Mouse (Mus musculus): ENCODE results near the gene H2-DMb2.
"Not testable (repeated sequence)": the region's sequence is repeated elsewhere in the genome, so short reads cannot be mapped to it uniquely, and the experiment has no call there.

Gene H2-DMb2

DNA sequence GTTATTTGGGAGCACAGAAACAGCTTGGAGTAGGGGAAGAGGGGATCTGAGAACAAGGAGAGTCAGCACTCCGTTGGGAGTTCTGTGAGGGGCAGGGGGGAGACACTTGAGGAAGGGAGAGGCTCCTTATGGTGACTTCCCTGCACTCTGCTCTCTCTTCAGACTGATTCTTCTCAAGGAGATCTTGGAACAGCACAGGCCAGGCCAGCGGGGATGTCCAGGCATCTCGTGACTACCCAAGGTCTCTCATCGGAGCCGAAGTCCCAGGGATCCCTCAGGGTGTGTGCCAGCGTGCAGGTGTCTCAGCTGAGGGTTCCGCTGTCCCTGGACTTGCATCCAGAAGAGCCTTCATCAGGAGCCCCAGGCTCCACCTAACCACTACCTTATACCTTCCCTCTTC, 4.5 kb upstream of the H2-DMb2 start:
- no peak for DNase-seq

GRCm38 (mm10) chr17:34139416-34139815, 3.7 kb upstream of the H2-DMb2 start:
- no peak for DNase-seq

DNA sequence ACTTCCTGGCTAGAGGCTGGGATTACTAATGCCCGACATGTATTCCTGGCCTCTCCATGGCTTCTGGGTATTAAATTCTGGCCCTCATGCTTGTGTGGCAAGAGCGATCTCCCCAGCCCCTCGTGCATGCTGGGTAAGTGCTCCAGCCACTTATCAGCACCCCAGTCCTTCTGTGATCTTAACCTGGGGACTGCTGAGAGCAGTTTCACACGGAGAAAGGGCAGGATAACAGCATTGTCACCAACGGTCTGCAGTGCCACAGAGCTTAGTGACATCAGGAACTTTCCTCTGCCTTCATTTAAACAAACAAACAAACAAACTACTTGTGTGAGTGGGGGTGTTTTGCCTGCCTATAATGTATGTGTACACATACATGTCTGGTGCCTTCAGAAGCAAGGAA, 2.9 kb upstream of the H2-DMb2 start:
- no peak for DNase-seq

DNA sequence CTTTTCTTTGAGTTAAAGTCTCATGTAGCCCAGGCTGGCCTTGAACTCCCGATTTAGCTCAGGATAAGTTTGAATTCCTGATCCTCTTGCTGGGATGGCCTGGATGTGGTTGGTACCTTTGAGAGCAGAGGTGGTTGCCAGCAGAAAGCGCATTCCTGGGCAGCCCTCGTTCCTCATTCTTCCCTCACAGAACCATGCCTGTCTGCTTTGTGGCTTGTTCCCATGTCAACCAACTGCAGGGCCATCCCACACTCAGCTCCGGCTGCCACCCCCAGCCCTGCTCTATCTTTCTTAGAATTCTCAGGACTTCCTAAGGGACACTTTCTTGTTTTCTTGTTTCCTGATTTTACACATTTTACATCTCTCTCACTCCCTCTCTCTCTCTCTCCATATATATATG, 1.7 kb upstream of the H2-DMb2 start:
- DNase-seq = peak; percentile 40

- no peak for DNase-seq
Observed at GRCm38 (mm10) chr17:34142456-34143010, 574 bp upstream of the H2-DMb2 start.

DNA sequence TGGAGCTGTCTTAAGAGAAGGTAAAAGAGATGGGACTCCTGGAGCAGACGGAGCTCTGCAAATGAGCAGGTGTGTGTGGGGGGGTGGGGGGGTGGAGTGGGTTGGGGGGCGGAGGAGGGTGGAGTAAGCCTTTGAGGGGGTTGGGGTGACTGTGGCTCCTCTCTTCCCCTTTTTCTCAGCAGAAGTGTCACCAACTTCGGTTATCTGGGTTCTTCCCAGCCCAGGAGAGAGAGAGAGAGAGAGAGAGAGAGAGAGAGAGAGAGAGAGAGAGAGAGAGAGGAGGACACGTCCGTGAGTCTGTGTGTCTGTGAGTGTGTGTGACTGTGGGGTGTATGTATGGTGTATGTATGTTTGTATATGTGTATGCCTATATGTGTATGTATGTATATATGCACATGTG, 354 bp downstream of the H2-DMb2 start:
- no peak for DNase-seq

- DNase-seq = not testable (repeated sequence)
Observed at GRCm38 (mm10) chr17:34144221-34144620, 1.1 kb downstream of the H2-DMb2 start.

DNA sequence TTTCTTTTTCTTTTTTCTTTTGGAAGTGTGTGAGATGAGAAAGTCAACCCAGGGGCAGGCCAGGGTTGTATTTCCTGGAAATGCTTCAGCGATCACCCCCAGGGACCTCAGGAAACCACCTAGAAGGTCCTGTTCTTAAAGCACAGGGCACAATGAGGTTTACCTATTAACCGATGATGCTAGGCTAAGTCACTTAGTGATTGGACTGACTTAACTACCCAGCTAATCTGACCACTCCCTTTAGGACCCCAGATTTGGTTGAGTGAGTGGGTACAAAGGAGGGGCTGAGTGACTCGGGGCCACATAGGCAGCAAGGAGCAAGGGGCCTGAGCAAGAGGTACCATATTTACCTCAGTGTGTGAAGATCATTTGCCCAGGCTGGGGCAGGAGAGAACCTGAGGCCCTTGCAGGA, 1.9 kb downstream of the H2-DMb2 start:
- no peak for DNase-seq

- DNase-seq = no peak
Observed at GRCm38 (mm10) chr17:34152923-34153322, 9.8 kb downstream of the H2-DMb2 start, which contains the start of gene H2-DMb1. H2-DMb1 (plus strand) TSS chr17:34153072.

DNA sequence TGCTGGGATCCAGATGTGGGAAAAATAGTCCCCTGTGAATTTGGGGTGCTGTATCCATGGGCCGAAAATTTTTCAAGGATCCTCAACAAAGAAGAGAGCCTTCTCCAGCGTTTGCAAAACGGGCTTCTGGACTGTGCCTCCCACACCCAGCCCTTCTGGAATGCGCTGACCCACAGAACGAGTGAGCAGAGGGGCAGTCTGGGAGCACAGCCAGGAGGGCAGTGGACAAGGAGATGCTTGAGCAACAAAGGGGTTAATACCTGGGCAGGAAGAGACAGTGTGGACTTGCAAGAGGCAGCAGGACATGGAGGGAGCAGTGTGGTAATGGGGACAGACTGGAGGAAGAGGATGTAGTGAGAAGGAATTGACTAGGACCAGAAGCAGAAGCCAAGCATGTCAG, 12.4 kb downstream of the H2-DMb2 start:
- no peak for DNase-seq

DNA sequence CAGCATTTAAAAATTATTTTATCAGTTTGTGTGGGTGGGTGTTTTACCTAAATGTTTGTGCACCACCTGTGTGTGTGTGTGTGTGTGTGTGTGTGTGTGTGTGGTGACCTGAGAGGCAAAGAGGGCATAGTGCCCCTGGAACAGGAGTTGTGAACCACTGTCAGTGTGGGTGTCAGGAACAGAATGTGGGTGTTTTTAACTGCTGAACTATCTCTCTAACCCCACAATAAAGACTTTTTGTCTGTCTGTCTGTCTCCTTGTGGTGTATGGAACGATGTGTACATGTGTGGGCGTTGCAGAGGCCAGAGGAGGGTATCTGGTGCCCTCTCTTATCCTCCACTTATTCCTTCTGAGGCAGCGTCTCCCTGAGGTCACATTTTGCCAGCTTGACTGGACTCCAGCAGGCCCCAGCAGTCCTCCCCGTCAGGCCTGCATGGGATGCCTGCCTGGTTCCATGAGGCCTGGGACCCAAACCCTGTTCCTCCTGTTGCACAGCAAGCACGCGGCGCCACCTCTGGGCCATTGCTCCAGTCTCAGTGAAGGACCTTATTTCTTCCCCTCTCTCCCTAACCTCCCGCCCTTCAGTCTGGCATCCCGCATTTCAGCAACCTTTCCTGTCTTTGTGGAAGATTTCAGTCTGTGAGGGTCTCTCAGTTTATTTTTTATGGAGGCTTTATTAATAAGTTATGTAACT, 21.2 kb downstream of the H2-DMb2 start:
- DNase-seq = no peak

- DNase-seq = no peak
Observed at GRCm38 (mm10) chr17:34165033-34165730, 22.1 kb downstream of the H2-DMb2 start.

DNA sequence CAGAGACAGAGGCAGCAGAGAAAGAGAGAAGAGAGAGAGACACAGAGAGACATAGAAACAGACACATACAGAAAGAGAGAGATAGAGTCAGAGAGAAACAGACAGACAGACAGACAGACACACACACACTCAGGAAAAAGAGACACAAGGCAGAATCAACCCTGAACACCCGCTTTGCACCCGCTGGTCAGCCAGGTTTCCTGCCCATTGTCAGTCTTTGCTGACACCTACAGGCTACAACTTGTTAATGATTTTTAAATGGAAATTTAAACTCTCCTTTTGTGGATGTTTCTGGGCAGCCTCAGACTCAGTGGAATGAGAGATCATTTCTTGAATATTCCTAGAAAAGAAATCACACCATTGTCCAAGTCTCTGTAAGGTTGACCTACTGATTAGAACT, 26.2 kb downstream of the H2-DMb2 start:
- no peak for DNase-seq

- DNase-seq = no peak
Observed at GRCm38 (mm10) chr17:34170487-34170876, 27.4 kb downstream of the H2-DMb2 start.

DNA sequence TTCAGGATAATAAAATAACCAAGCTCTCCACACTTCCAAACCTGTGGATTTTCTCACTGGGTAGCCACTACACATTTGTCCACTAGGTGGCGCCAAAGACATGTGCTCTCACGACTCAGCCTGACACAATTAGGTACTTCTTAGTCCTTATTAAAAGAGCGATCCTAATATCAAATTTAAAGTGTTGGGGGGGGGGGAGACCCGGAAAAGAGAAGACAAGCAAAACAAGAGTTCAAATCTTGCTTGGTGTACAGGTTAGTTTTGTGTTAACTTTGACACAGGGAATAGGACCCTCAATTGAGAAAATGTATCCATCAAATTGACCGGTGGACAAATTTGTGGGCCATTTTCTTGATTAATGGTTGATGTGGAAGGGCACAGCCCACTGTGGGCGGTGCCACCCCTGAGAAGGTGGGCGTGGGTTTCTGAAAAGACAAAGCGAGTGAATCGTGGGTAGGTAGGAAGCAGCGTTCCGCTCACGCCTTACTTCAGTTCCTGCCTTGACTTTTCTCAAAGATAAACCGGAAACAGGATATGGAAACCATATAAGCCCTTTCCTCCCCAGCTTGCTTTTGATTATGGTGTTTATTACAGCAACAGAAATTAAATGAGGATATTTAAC, 27.9 kb downstream of the H2-DMb2 start:
- DNase-seq = peak; percentile 52

GRCm38 (mm10) chr17:34172528-34172927, 29.4 kb downstream of the H2-DMb2 start:
- no peak for DNase-seq

DNA sequence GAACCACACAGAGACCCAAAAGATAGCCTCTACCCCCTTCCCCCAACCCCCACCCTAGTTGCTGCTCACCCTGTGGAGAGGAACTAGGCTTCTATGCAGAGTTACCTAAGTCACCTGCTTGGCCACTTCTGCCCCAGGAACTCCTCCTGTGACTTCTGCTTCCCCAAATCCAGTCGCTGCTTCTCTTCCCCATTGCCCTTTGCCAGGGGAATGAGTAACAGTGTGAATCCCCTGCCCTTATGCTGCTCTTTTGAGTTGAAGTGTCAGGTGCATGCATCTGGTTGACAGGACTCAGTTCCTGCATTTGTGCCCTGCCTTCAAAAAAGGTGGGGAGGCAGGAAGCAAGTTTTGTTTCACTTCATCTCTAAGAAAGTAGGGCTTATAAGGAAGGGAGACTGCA, 31.0 kb downstream of the H2-DMb2 start:
- DNase-seq = no peak

GRCm38 (mm10) chr17:34177179-34177578, 34.1 kb downstream of the H2-DMb2 start:
- no peak for DNase-seq

DNA sequence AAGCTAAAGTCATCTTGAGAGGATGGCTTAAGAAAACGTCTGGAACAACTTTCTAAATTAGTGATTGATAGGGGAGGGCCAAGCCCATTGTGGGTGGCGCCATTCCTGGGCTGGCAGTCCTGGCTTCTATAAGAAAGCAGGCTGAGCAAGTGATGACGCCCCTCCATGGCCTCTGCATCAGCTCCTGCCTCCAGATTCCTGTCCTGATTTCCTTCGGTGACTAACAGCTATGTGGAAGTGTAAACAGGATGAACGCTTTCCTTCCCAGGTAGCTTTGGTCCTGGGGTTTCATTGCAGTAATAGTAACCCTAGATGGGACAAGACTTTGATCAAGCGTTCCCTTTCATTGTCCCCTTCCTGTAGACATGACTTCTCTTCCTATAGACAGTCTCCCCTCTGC, 35.9 kb downstream of the H2-DMb2 start:
- DNase-seq = no peak

DNA sequence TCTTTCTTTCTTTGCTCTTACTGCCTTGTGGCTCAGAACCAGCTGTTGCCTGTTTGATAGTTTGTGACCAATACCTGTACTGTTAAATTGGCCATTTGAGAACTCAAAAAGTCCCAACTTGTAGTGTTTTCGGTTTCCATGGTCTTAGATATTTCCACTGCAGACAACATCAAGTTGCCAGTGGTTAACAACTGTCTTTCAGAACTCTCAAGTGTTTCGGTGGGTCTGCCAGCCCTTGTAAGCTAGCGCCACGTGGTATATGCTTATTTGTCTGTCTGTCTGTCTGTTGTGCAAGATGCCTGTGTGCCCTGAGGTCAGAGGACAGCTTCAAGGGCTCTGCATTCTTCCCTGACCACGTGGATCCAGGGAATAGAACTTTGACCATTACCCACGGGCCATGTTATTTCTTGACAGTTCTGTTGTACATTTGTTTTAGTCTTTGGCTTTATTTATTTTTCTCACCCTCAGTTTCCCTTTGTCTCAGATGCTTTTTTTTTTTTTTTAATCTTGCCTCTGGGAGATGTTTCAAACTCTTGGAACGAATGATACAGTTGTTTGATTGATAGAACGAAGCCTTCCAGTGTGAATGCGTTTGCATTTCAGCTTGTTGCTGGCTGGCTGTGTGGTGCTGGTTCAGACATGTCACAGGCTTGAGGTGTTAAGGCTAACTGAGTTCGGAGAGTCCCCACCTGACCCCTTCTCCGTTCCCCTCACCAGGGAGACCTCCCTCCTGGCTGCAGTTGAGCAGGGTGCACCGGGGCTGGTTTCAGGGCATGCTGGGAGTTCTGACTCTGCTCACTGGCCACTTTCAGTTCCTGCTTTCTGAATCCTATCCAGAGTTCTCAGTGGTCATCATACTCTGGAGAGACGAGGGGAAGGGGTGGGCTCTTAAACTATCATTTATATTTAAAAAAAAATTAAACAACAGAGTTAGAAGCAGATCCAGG, 37.1 kb downstream of the H2-DMb2 start:
- no peak for DNase-seq

- no peak for DNase-seq
Observed at GRCm38 (mm10) chr17:34183564-34184219, 40.6 kb downstream of the H2-DMb2 start.

DNA sequence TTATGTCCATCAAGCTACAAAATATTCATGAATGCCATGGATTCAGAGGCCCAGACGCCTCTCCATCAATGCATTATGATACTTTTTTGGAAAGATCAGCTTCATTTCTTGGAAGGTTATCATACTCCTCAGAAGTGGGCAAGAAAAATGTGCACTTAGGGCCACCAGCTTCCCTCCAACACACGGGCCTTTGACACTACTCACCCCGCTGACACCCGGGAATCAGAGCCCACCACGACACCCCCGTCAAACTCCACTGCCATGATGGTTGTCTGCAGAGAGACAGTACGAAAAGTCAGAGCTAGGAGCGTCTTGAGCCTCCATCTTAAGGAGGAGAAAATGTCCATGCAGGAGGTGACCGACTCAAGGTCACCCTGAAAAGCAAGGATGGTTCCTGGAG, 42.4 kb downstream of the H2-DMb2 start:
- DNase-seq = no peak

All from right cerebral cortex, postnatal 25 days (tissue).